ENCODE assay signal across 8 mouse cellular contexts in the genomic region with DNA sequence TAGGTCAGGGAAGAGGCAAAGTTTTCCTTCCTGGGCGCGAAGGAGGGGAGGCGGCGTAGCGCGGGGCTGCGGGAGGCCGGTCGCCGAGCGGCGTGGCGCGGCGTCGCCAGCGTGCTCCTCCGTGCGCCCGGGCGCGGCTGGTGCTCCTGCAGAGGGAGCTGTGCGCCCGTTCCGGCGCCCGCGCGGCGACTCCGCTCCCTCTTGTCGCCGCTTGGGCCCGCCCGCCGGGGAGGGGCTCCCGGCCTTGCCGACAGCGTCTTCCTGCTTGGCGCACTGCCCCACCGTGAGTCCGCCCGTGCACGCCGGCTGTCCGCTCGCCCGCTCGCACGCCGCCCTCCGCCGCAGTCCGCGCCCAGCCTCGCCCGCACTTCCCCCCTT. TPM values are rescaled to one million over a fixed set of nuclear protein-coding genes. Genes with fewer than 3 reads are reported as not detected.
DNase-seq lines count a peak whose midpoint lies in the region; ATAC-seq lines count a peak whose summit lies in the region.

TSS of gene Prep (plus strand) at position 273 of the 378 bp plus-strand sequence.

- peak; percentile 94 for DNase-seq in adrenal gland, adult 18-20 months (ENCODE audit: low spot score in 2 of 2)
- peak; percentile 89 for DNase-seq in embryo, embryonic 10 days (ENCODE audit: low spot score)
- peak; percentile 97 for DNase-seq in gastrocnemius, postnatal 10 days
- peak; percentile 90 for DNase-seq in induced T-regulatory cell, adult 2 months (ENCODE audit: low read depth)
- peak; percentile 85 to 91 for DNase-seq in left cerebral cortex, postnatal 14 days (ENCODE audit: low spot score in 2 of 2)
- DNase-seq in right cerebral cortex, postnatal 14 days = peak; percentile 92
- DNase-seq in urinary bladder, postnatal 25 days (ENCODE audit: low spot score) = peak; percentile 92

- intact Hi-C loops in left cerebral cortex, postnatal 14 days (cut with DNase I) = no loop called here

- ATAC-seq in megakaryocyte-erythroid progenitor cell, adult 5-6 weeks (replicated peaks; ENCODE audit: low FRiP score, low TSS enrichment, poor library complexity, severe bottlenecking) = peak; percentile 66

RNA-seq across cellular contexts. Expression of gene Prep, which starts in this region (rescaled TPM):
- total RNA-seq in adrenal gland, adult 18-20 months (2021) = 10 to 100 TPM; 11.2 to 21.5 TPM
- total RNA-seq in gastrocnemius, postnatal 10 days (2021) = 10 to 100 TPM in 1 of 2 experiments, 1 to 10 TPM in 1; 9.9 to 10.6 TPM
- 10 to 100 TPM; 14.5 to 14.6 TPM for total RNA-seq in left cerebral cortex, postnatal 14 days (2021)
- 9.0 and 15.4 TPM in 2 replicates for total RNA-seq in megakaryocyte-erythroid progenitor cell, adult 5-6 weeks (2014; fragmentation: Nextera tagmentation)
- total RNA-seq in megakaryocyte-erythroid progenitor cell, adult 5-6 weeks (2017) = 11.8 and 13.6 TPM in 2 replicates

Comparison
In these comparisons a context has a peak if more than half of its experiments do, and no peak if none do; other contexts are left out.
1. Peak in every context shown above with its lines: DNase-seq and ATAC-seq.